Mouse (Mus musculus) hindbrain, embryonic 12.5 days (tissue): Measurements from ENCODE around the gene Gpr25. TPM values are rescaled to one million over a fixed set of nuclear protein-coding genes. Genes with fewer than 3 reads are reported as not detected.

Source experiments
- ATAC-seq: fragments of 200-750 bp; cut with Nextera tagmentation; 2 replicates; pipeline ENCODE4 v1.8.0; 2017; ENCODE audit warnings: moderate TSS enrichment; ENCODE audit not compliant: low FRiP score
- H3K27ac ChIP-seq: fragments of 300-500 bp; sonication (generic); 2 replicates; pipeline ENCODE4 v1.5.1; 2016; ENCODE audit warnings: mild to moderate bottlenecking
- H3K27me3 ChIP-seq: fragments of 300-500 bp; sonication (generic); 2 replicates; pipeline ENCODE4 v1.6.1; 2016; ENCODE audit warnings: mild to moderate bottlenecking
- H3K36me3 ChIP-seq: fragments of 300-500 bp; sonication (generic); 2 replicates; pipeline ENCODE4 v1.6.1; 2016; ENCODE audit warnings: mild to moderate bottlenecking
- H3K4me1 ChIP-seq: fragments of 300-500 bp; sonication (generic); 2 replicates; pipeline ENCODE4 v1.6.1; 2016
- H3K4me2 ChIP-seq: fragments of 300-500 bp; sonication (generic); replicated peaks from 2 replicates; pipeline ENCODE4 v1.6.1; 2016; ENCODE audit warnings: mild to moderate bottlenecking
- H3K4me3 ChIP-seq: fragments of 300-500 bp; sonication (generic); 2 replicates; pipeline ENCODE4 v1.5.1; 2016; ENCODE audit warnings: mild to moderate bottlenecking
- H3K9ac ChIP-seq: fragments of 300-500 bp; sonication (generic); 2 replicates; pipeline ENCODE4 v1.6.1; 2016; ENCODE audit warnings: mild to moderate bottlenecking, moderate library complexity
- H3K9me3 ChIP-seq: fragments of 300-500 bp; sonication (generic); replicated peaks from 2 replicates; pipeline ENCODE4 v1.6.1; 2016; ENCODE audit warnings: mild to moderate bottlenecking
- WGBS: fragments of 180-500 bp; shearing (Covaris S2); methylation state at CpG from one replicate; pipeline ENCODE4 v1.1.7; 2016; 5-methylcytosine and 5-hydroxymethylcytosine counted together
- polyA plus RNA-seq: library from polyadenylated mRNA; unstranded; fragments of >200 nt; fragmentation: Nextera tagmentation; extraction: Ambion mirVana; gene quantifications from 2 replicates; pipeline ENCODE4 v1.2.1, GENCODE M21; 2016

Gene Gpr25
- polyA plus RNA-seq, 1 experiment from 2014 or later, result not detected

DNA sequence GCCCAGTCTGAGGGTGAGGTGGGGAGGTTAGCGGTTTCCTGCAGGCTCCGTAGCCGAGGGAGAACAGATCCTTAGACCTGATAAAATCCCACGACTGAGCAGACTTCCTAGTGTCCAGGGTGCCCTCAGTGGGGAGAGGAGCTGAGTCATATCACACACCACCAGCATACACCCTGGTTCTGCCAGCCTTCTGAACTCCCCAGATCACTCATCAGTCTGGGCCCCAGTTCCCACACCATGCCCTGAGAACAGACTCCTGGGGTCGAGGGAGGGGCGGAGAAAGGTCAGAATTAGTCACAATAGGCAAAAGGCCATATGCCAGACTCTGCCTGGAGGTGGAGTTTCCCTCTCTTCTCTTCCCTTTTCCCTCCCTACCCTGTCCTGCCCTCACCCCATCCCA is 5.5 kb downstream of the Gpr25 start:
- ATAC-seq, result no peak
- H3K4me1 ChIP-seq, result peaks cover 11% of the 10 kb centered on the region
- no peak overlapping the region for H3K4me3 ChIP-seq
- peaks cover 35% of the 10 kb centered on the region for H3K27me3 ChIP-seq
- no peaks in the 10 kb centered on the region for H3K9me3 ChIP-seq
- no peak overlapping the region for H3K4me2 ChIP-seq
- no peak overlapping the region for H3K27ac ChIP-seq
- H3K36me3 ChIP-seq, result no peaks in the 10 kb centered on the region
- 27% methylated on average over 6 of the region's 6 CpGs for WGBS
- no peak overlapping the region for H3K9ac ChIP-seq

DNA sequence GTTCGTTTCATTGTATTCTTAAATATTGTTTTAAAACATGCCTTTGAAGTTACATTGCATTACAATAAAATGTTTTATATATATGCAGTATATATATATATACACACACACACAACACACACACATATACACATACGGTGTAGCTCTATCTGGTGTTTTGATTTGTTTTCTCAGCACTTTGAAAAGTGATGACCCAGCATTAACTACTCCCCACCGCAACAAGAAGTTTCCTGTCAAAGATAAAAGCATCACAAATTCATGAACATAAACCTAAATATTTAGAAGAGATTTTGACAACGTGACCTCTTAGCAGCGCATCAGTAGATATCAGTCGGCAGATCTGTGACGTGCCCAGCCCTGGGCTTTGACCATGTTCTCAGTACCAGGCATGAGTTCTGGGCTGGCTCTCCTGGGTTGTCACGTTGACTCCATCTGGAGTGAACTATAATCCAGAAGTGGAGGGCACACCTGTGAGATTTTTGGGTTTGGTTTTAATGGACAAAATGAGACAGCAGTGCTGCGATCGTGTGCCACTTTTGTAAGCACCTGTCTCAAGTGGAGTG is 6.1 kb downstream of the Gpr25 start:
- Histone ChIP-seq H3K27ac (no peak overlapping the region), H3K4me1 (peaks cover 7% of the 10 kb centered on the region), H3K9me3 (no peaks in the 10 kb centered on the region), H3K4me2 (no peak overlapping the region), H3K36me3 (no peaks in the 10 kb centered on the region), H3K27me3 (peaks cover 29% of the 10 kb centered on the region), H3K4me3 (no peak overlapping the region), H3K9ac (no peak overlapping the region)
- WGBS, result 87% methylated on average over 10 of the region's 10 CpGs
- ATAC-seq, result no peak

DNA sequence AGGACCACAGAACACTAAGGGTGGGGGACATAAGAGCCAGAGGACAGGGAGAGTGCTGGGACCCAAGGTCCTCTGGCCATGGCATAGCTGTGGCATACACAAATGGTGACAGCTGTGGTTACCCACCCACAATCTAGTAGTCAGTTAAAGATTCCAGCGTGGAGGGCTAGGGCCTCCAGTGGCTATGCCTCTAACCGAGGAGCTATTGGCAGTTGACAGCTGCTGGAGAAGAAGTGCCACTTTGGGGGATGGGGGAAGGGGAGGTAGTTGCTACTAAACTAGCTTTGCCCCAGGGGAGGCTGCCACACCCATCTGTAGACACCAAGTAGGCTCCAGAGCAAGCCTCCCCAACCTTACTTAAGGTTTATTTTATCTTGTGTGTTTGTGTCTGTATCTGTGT is 7.2 kb downstream of the Gpr25 start:
- H3K36me3 ChIP-seq, result no peaks in the 10 kb centered on the region
- peaks cover 18% of the 10 kb centered on the region for H3K27me3 ChIP-seq
- WGBS, result 27% methylated on average over 2 of the region's 2 CpGs
- H3K27ac ChIP-seq, result no peak overlapping the region
- H3K4me3 ChIP-seq, result no peak overlapping the region
- no peak for ATAC-seq
- no peak overlapping the region for H3K4me2 ChIP-seq
- H3K9ac ChIP-seq, result no peak overlapping the region
- H3K4me1 ChIP-seq, result peaks cover 4% of the 10 kb centered on the region; the same call in 1 of the 2 replicates
- H3K9me3 ChIP-seq, result no peaks in the 10 kb centered on the region

DNA sequence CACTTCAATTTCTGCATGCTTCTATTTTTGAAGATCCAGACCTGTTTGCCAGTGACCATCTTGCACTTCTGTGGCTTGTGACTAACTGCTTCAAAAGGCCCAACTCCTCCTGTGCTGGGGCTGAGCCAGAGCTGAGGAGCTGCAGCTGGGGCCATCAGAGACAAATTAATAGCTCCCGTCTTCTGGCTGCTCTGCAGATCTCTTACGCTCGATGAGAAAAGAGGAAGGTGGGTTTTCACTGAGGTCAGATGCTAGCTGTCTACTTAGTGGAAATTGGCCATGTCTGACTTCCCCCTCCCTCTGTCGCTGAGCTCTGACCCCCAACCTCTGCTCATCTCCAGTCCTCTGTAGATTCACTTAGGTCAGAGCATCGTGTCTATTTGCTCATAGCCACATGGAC is 11.0 kb downstream of the Gpr25 start:
- 53% methylated on average over 5 of the region's 5 CpGs for WGBS
- Histone ChIP-seq H3K9ac (no peak overlapping the region), H3K4me1 (no peaks in the 10 kb centered on the region), H3K9me3 (no peaks in the 10 kb centered on the region), H3K27ac (no peak overlapping the region), H3K4me2 (no peak overlapping the region), H3K4me3 (no peak overlapping the region), H3K36me3 (no peaks in the 10 kb centered on the region), H3K27me3 (no peaks in the 10 kb centered on the region)
- no peak for ATAC-seq

DNA sequence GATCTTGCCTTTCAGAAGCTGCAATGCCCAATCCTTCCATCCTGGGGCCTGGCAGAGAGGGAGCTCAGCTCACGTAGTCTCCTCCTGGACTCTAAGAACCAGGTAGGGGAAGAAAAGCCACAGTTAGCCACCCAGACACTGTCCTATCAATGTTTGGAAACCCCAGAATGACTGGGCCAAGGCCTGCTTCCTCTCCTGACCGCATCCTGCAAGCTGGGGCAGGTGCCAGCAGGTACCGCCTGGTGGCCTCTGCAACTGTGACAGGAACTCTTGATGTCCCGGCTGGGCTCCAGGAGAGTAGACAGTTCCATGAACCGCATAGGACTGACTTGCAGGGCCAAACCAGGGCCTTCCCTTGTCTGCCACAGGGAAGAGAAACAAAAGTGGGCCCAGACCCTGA is 13.3 kb downstream of the Gpr25 start:
- Histone ChIP-seq H3K9me3 (no peaks in the 10 kb centered on the region), H3K4me3 (no peak overlapping the region), H3K27ac (no peak overlapping the region), H3K4me2 (no peak overlapping the region), H3K9ac (no peak overlapping the region), H3K27me3 (no peaks in the 10 kb centered on the region), H3K4me1 (no peaks in the 10 kb centered on the region), H3K36me3 (no peaks in the 10 kb centered on the region)
- ATAC-seq, result no peak
- WGBS, result 90% methylated on average over 5 of the region's 5 CpGs

DNA sequence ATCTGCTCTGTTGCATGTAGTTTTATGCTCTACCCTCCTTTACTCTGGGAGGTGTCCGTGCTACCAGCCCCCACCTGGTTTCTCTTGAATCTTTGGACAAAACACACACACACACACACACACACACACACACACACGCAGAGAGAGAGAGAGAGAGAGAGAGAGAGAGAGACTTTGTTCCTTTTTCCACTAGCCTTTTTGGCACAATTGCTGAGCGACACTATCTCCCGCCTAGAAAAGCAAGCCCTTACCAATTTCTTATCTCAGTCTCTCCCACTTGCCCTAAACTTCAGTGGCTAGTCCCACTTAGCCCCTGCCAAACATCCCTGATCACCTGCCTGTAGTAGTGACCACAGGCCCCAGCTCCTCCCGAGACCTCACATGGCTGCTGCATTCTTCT is 16.2 kb downstream of the Gpr25 start:
- 87% methylated on average over 5 of the region's 5 CpGs for WGBS
- Histone ChIP-seq H3K4me1 (no peaks in the 10 kb centered on the region), H3K4me3 (no peak overlapping the region), H3K27ac (no peak overlapping the region), H3K27me3 (no peaks in the 10 kb centered on the region), H3K9ac (no peak overlapping the region), H3K9me3 (no peaks in the 10 kb centered on the region), H3K4me2 (no peak overlapping the region), H3K36me3 (no peaks in the 10 kb centered on the region)
- no peak for ATAC-seq

DNA sequence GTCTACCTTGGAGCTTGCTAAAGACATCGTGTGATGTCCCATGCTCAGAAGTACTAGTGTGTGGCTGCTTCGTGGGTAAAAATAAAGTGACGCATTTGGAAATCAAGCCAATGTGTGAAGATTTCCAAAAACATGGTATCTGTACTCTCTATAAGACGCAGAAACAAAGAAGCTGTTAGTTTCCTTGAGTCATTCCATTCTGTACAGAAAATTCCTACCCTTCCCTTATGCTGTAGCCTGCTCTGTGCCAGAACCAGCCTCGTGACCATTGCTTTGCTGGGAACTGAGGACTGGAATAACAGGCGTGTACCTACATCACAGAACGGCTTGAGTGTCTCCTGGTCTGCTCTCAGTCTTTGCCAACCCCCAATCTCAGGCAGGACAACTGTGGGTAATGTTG is 18.9 kb downstream of the Gpr25 start:
- Histone ChIP-seq H3K4me3 (no peak overlapping the region), H3K9me3 (no peaks in the 10 kb centered on the region), H3K27me3 (no peaks in the 10 kb centered on the region), H3K36me3 (no peaks in the 10 kb centered on the region), H3K4me2 (no peak overlapping the region), H3K9ac (no peak overlapping the region), H3K27ac (no peak overlapping the region), H3K4me1 (no peaks in the 10 kb centered on the region)
- 90% methylated on average over 7 of the region's 7 CpGs for WGBS
- no peak for ATAC-seq

DNA sequence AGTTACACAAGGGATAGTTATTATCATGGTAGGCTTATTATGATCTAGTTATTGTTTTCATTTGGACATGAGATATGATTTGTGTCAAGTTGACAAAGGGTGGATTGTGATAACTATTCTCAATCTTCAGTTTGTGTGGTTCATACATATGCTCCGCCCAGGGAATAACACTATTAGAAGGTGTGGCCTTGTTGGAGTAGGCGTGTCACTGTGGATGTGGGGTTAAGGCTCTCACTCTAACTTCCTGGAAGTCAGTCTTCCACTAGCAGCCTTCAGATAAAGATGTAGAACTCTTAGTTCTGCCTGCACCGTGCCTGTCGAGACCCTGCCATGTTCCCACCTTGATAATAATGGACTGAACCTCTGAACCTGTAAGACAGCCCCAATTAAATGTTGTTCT is 22.2 kb downstream of the Gpr25 start:
- Histone ChIP-seq H3K36me3 (no peaks in the 10 kb centered on the region), H3K4me3 (no peak overlapping the region), H3K9me3 (no peaks in the 10 kb centered on the region), H3K4me1 (peaks cover 3% of the 10 kb centered on the region), H3K4me2 (no peak overlapping the region), H3K27ac (no peak overlapping the region), H3K27me3 (no peaks in the 10 kb centered on the region), H3K9ac (no peak overlapping the region)
- WGBS, result 89% methylated on average over 4 of the region's 4 CpGs
- no peak for ATAC-seq

DNA sequence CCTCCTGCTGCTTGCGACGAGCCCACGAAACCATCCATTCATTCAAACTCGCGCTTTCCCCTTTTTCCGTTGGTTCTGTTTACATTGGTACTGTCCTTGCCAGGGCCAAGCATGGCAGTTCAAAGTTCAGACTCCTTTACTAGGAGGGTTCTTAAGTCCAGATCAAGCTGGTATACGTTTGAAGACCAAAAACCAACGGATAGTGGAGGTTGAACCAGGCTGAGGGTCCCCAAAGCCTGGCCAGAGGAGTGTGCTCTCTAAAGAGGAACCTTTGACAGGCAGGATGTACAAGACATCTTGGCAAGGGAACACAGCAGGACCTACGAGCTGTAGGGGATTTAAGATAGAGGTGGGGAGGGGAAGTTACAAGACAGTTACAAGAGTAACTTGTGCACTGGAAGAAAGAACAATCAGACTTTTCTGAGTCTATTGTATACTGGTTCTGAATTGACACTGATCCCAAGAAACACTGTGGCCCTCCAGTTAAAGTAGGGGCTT is 26.0 kb downstream of the Gpr25 start:
- WGBS, result under 1% methylated on average over 9 of the region's 9 CpGs
- H3K9me3 ChIP-seq, result no peaks in the 10 kb centered on the region
- H3K27ac ChIP-seq, result peak overlapping the region; percentile 58; the same call in 1 of the 2 replicates
- H3K27me3 ChIP-seq, result no peaks in the 10 kb centered on the region
- peak overlapping the region; percentile 55 for H3K4me3 ChIP-seq
- H3K4me1 ChIP-seq, result peaks cover 39% of the 10 kb centered on the region
- ATAC-seq, result peak; percentile 4; the same call in 1 of the 2 replicates
- H3K4me2 ChIP-seq, result peak overlapping the region; percentile 72
- no peaks in the 10 kb centered on the region for H3K36me3 ChIP-seq
- H3K9ac ChIP-seq, result peak overlapping the region; percentile 62

DNA sequence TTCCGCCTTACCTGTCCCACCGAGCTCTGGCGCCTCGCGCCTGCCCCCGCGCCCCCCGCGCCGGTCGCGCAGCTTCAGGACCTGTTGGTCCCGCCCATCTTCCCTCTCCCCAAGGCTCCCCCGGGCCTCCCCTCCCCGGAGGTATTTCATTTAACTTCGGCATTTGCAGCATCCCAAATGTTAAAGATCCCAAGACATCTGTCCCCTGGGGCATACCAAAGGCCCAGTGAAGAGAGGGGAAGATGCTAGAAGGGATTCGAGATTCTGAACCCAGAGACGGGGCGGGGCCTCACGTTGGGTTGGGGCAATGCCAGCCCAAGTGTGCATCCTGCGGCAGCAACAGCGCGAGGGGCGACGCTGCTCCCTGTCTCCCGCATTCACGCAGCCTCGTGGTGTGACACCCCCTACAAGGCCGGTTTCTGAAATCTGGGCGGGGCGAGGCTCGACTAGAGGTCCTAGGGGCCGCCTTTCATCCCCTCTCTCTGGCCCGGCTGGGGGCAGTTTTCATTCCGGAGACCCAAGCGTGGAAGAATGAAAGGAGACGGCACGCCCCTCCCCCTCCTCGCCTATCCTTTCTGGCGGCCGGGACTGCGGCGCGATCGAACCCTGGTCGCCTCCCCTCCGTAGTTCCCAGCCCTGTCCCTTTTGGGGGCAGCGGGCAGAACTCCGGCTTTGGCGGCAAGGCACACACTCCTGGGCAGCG is 26.6 kb downstream of the Gpr25 start, which contains the start of gene Inava:
Gene Inava, minus strand, starts transcription at position 373 of the 703 bp plus-strand sequence.
- peak within 1 kb of the TSS; percentile 58 for H3K27ac ChIP-seq
- H3K36me3 ChIP-seq, result no peaks in the 10 kb centered on the region
- peak within 1 kb of the TSS; percentile 55 for H3K4me3 ChIP-seq
- WGBS, result under 1% methylated on average over 49 of the region's 51 CpGs
- H3K4me1 ChIP-seq, result peaks cover 45% of the 10 kb centered on the region
- H3K9me3 ChIP-seq, result no peaks in the 10 kb centered on the region
- H3K27me3 ChIP-seq, result no peaks in the 10 kb centered on the region
- ATAC-seq, result peak; percentile 83
- peak within 1 kb of the TSS; percentile 72 for H3K4me2 ChIP-seq
- H3K9ac ChIP-seq, result peak within 1 kb of the TSS; percentile 62

DNA sequence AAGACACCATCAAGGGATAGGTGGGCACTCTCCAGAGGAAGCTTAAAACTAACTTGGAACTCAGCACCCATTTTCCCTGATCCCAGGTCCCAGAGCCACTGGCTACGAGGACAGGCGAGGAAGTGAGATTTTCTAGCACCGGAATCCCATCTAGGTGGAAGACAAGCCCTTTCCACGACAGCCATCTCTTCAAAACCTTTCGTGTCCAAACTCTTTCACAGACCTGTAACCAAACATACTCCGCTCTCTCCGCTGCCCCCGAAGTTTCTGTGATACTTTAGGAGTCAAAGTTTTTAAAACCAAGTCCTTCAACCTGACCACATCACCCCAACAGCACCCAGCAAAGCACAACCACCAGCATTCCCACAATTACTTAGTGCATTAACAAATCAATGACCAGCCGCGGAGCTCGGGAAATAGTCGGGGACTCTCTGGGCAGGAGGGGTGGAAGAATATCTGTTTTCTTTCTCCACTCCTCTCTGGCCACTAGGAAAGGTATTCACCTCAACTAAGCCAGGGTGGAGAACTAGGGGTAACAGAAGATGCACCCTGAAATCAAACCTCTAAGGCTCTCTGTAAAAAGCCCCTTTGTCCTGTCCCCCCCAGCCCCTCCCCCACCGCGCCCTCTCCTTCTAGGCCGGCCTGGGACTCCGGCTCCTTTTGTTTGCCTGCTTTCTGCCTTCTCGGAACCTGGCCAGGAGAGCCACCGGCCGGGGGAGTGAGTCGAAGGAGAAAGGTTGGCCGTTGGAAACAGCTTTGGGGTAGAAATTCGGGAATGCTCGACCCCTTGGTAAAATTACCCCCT is 27.5 kb downstream of the Gpr25 start:
- WGBS, result under 1% methylated on average over 23 of the region's 23 CpGs
- no peaks in the 10 kb centered on the region for H3K36me3 ChIP-seq
- H3K9ac ChIP-seq, result peak overlapping the region; percentile 62
- ATAC-seq, result 0 out of 2 replicates have a peak, but pooled peaks have one; percentile 8
- H3K4me1 ChIP-seq, result peaks cover 54% of the 10 kb centered on the region
- peak overlapping the region; percentile 55 for H3K4me3 ChIP-seq
- H3K9me3 ChIP-seq, result no peaks in the 10 kb centered on the region
- H3K27ac ChIP-seq, result peak overlapping the region; percentile 7; the same call in 1 of the 2 replicates
- no peaks in the 10 kb centered on the region for H3K27me3 ChIP-seq
- peak overlapping the region; percentile 72 for H3K4me2 ChIP-seq

DNA sequence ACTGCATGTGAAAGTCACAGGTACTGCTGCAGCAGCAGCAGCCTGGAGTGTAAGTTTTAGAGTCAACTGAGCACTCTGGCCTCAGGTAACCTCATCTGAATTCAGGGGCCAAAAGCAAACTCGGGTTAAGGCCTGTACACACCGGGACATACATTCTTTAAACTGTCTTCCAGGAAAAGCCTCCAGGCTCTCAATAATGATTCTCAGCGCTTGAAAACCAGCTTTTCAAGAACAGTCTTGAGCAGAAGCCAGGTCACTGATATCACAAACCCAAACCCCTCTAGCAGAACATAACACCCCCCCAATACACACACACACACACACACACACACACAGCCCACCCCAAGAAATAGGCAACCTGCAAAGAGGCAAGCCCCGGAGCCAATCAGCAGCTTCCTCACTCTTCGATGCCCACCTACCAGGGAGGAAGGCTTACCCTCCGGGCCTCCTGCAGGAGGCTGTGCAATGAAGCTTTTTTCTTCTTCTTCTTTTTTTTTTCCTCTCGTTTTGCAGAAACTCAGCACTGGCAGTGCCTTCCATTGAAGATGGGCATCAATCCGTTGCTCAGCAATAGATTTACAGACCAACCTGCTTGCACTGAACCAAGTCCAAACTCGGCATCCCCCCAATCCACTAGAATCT is 28.3 kb downstream of the Gpr25 start:
- Histone ChIP-seq H3K27ac (peak overlapping the region; percentile 52), H3K4me1 (peaks cover 60% of the 10 kb centered on the region), H3K36me3 (no peaks in the 10 kb centered on the region), H3K9ac (peak overlapping the region; percentile 62), H3K4me3 (peak overlapping the region; percentile 55), H3K9me3 (no peaks in the 10 kb centered on the region), H3K4me2 (peak overlapping the region; percentile 72), H3K27me3 (no peaks in the 10 kb centered on the region)
- 2% methylated on average over 9 of the region's 9 CpGs for WGBS
- no peak for ATAC-seq
